Mouse (Mus musculus): ENCODE data around the gene Tprn.

Gene Tprn

DNA sequence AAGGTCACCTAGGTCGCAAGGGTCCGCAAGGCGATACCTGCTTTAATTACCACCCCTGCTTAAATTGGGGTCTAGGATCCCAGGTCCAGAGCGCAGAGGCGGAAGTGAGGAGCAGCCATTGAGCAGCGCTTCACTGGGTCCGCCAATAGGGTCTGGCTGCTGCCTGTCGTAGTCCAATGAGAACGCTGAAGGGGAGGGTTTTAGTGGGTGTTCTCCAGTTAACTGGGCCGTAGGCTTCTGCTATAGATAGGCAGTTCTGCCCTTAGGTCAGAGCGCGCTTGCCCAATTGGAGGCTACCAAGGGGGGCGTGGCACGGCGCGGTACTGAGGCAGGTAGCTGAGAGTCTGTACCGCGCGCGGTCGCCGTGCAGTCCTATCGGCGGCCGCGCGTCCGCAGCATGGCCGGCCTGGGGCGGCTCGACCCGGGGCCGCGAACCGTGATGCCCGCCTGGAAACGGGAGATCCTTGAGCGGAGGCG lies at the start of gene Tprn:
TSS of gene Tprn (plus strand) at position 328 of the 477 bp plus-strand sequence.
- DNase-seq (ENCODE audit: low read depth) = peak; percentile 96

DNA sequence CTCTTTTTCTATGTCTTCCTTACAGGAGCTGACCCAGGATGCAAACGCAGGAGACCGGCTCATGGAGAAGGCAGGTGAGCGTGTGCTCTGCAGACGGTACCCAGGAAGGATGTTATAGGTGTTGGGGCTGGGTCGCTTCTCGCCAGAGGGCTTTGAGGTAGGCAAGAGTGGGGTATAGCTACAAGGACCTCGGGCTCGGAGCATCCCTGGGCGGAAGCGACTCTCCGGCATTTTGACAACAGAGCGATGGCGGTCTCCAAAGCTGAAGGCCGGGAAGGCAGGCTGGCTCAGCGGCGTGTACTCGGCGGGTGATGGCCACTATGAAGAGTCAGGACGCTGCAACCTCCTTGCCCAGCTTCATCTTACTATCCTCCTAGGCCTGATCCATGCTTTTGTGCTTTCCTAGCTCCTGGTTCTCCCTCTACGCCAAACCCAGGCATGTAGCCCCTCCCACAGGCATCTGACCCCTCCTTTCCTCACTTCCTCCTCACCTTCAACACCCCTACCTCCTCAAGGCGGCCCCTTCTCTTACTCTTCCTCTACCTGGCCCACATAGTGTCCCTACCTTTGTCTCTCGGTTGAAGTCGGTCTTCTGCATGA lies 49.1 kb upstream of the Tprn start:
- no peak for DNase-seq (ENCODE audit: low read depth)

GRCm38 (mm10) chr2:25214444-25214843 lies 48.0 kb upstream of the Tprn start, which contains the start of gene Stpg3:
Gene Stpg3, minus strand, starts transcription at chr2:25214637.
- DNase-seq (ENCODE audit: low read depth) = no peak

- no peak for DNase-seq (ENCODE audit: low read depth)
Observed at GRCm38 (mm10) chr2:25217666-25218065, 44.8 kb upstream of the Tprn start.

DNA sequence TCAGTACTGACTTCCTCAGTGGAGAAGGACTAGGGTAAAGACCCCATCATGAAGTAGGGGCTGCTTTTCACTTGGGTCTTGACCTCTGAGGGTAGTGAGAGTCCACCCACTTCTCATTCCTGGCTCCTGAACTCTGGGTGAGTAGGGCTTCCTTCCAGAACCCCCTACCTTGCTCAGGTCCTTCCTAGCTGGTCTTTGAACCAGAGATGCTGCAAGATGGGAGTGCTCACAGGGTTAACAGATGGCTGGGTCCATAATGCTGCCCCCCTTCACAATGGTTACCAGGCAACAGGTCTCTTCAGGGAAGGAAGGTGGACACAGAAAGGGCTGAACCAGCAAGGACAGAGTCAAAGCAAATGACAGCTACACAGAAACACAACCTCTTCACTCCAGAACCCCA lies 44.0 kb upstream of the Tprn start, which contains the start of gene Fam166a:
TSS of gene Fam166a (plus strand) at position 301 of the 400 bp plus-strand sequence.
- DNase-seq (ENCODE audit: low read depth) = no peak

GRCm38 (mm10) chr2:25221331-25221772 lies 41.1 kb upstream of the Tprn start:
- DNase-seq (ENCODE audit: low read depth) = no peak

GRCm38 (mm10) chr2:25223681-25224491 lies 38.5 kb upstream of the Tprn start:
- DNase-seq (ENCODE audit: low read depth) = no peak

- DNase-seq (ENCODE audit: low read depth) = no peak
Observed at GRCm38 (mm10) chr2:25224492-25224765, 38.0 kb upstream of the Tprn start, which contains the start of gene Tubb4b. Gene Tubb4b, minus strand, starts transcription at chr2:25224702.

DNA sequence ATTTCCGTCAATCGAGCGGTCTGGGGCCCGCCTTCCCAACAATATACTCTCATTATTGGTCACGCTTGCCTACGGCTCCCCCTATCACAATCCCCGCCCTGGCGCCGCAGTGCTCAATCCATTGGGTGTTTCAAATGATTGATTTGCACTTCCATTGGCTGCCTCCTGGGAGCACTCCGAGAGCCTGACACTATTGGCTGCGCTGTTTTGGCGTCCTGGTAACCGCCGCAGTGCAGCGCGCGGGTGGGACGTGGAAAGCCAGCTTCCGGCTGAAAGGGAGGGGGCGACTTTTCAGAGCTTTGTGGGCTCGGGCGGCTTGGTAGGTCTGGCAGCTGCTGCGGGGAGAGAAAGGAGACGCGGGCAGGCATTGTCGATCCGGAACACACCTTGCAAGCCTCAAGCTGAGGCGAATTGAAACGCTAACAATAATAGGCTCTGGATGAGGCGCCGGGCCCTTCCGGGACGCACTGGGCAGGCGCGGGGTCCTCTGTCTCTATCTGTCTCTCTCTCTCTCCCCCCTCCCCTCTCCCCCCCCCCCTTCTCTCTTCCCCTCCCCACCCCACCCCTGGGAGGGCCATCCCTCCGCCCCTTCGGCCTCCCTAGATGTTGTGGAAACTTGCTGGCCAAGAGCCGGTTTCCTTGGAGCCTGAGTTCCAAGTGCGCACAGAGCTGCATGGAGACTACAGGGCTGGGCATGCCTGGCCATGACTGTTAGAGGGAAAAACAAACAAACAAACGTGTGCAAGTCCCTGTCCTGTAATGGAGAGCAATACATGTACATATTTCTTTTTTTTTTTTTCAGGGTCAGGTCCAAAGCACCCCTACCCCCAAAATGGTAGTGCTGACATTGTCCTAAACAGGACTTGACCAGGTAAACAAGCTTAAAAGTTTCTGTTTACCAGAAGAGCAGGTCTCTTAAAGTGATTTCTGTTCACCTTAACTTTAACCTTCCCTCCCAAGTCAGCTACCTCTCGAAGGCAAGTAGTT lies 37.4 kb upstream of the Tprn start:
- peak; percentile 99 for DNase-seq (ENCODE audit: low read depth)

GRCm38 (mm10) chr2:25225811-25226379 lies 36.5 kb upstream of the Tprn start:
- DNase-seq (ENCODE audit: low read depth) = peak; percentile 23

DNA sequence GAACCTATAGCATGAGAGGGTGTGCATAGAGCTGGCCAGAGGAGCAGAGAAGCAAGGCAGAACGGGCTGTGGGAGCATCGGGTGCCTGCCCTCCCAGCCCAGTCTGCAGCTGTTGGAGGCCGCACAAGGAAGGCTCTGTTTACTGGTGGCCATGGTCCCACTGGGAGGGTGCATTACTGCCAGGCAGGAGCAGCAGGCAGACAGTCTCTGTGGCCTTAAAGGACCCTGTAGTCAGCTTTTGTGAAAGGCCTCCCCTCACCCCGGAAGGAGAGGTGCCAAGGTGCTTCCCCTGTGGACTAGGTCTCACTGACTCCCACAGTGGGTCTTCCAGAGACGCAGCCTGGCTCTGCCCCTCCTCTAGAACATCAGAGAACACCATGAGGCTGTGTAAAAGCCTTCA lies 35.6 kb upstream of the Tprn start:
- no peak for DNase-seq (ENCODE audit: low read depth)

DNA sequence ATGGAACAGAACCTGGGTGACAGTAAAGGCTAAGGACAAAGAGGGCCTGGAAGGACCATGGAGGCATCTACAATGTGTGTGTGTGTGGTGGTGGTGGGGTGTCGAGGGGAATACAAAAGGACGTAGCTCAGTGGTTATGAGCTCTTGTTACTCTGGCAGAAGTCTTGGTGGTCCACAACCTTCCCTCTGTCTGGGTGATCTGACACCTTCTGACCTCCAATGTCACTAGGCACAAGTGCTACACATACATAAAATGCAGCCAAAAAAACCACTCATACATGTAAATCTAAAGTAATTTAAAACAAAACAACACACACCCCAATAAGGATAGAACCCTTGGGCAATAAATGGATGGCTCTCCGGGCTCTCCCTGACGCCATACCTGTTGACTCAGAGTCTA lies 35.0 kb upstream of the Tprn start:
- DNase-seq (ENCODE audit: low read depth) = no peak

DNA sequence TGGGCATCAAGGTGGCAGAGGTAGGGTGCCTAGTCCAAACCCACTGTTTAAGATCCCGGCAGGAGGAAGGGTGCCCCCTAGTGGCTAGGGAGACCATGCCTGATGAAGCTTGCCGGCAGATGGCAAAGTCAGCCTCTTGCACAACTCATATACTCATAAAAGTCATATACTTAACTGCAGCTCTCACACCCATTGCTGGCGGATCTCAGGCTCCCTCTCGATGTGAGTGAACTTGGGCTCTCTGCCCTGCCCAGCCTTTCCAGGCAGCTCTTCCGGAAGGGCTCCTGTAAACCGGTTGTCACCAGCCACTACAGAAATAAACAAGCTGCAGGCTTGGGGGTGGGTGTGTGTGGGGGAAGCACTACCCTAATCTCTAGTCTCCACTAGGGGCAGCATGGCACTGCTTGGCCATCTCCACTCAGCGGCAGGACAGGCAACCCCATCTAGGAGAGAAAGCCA lies 34.0 kb upstream of the Tprn start:
- DNase-seq (ENCODE audit: low read depth) = peak; percentile 95

DNA sequence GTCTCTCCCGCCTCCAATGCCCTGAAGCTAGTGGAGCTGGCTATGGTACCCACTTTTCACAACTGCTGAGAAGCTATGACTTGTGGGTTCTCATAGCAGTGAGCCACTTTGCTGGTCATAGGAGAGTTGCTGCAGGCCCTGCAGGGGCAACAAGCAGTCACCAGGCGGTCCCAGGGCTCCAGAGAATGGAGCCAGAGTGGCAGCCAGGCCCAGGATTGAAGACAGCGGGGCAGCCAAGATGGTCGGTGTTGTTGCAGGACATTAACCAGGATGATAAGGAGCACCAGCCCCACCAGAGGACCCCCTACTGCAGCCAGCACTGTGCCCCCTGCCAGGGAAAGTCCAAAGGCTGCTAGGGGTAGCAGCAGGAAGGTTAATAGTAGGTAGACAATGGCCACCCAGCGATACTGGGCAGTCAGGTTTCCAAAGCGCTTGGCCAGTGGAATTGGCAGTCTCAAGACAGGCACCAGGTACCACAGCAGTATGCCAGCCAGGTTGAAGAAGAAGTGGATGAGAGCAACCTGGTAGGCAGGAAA lies 33.4 kb upstream of the Tprn start:
- DNase-seq (ENCODE audit: low read depth) = no peak

DNA sequence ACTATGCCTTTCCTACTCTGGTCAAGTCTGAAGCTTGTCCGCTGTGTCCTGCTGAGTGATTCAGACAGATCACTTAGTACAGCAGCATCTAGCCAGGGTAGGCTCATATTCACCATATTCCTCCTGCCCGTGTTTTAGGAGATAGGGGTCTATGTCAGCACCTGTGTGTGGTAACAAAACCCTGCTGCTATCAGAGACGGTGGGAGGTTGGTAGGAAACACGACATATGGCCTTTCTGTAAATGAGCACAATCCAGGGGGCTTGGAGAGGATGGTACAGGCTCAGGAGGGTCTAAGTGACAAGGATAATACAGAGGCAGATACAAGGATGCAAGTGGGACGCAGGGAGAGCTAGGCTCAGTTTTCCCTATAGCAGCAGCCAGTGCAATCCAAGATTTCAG lies 32.8 kb upstream of the Tprn start:
- no peak for DNase-seq (ENCODE audit: low read depth)

DNA sequence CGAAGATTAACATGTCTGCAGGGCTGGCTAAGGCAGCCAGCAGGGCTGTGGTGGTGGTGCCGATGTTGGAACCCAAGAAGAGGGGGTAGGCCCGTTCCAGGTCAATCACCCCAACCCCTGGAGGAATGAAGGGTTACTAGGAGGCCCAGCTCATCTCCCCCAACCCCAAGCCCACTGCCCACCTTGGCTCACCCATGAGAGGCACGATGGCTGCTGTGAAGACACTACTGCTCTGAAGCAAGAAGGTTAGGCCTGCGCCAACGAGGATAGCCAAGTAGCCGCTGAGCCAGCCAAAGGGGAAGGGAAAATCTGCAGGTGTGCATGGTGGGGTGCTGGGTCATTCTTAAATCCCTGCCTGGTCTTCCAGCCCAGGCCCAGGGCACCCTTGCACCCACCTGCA lies 31.8 kb upstream of the Tprn start:
- no peak for DNase-seq (ENCODE audit: low read depth)

DNA sequence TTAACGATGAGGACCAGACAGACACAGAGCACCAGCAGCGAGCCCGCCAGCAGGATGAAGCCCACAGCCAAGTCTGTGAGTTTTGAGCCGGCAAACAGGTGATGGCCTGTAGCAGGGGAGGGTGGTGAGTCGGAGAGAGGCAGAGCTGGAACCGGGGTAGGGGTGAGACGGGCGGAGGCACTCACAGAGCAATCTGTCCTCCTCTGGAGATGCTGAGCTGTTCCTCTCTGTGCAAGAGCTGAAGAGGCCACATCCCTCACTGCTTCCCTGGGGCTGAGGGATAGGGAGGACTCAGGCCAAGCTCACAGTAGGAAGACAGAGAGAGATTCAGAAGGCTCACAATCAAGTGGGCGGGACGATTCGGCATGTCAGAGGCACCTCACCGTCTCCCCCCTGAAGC lies 31.4 kb upstream of the Tprn start:
- no peak for DNase-seq (ENCODE audit: low read depth)

DNA sequence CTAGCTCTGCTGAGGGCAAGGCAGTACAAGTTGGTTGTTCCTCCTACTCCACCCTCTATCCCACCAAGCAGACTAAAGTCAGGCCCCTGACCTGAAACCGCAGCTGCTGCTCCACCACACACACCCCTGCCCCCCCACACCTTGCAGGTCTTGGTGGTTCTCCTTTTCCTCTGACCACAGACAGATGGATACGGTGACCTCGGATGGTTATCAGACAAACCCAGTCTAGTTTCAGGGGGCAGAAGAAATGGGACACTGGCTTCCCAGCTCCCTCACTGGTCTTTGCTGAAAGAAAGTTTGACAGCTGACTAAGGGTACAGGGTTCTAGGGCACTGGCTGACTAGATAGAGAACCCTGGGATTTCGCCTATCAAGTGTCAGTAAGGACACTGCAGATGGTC lies 29.0 kb upstream of the Tprn start:
- no peak for DNase-seq (ENCODE audit: low read depth)

DNA sequence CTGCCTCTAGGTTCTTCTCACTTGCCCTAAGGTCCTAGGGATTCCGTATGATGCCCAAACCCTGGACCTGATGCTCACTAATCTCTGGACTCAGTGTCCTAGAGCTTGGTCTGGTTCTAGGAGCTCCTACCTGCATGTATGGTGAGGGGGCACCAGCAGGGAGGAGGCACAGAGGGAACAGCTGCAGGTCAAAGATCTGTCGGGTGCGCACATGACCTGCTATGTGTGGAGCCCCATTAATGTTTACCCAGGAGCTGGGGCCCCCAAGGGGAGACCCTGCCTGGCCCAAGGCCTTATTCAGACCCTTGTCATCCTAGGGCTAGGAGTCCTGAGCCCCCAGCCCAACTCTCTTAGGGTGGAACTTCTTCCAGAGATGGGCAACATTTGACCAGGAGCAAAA lies 28.4 kb upstream of the Tprn start, which contains the start of gene Slc34a3:
TSS of gene Slc34a3 (minus strand) at position 315 of the 400 bp plus-strand sequence.
- DNase-seq (ENCODE audit: low read depth) = no peak

DNA sequence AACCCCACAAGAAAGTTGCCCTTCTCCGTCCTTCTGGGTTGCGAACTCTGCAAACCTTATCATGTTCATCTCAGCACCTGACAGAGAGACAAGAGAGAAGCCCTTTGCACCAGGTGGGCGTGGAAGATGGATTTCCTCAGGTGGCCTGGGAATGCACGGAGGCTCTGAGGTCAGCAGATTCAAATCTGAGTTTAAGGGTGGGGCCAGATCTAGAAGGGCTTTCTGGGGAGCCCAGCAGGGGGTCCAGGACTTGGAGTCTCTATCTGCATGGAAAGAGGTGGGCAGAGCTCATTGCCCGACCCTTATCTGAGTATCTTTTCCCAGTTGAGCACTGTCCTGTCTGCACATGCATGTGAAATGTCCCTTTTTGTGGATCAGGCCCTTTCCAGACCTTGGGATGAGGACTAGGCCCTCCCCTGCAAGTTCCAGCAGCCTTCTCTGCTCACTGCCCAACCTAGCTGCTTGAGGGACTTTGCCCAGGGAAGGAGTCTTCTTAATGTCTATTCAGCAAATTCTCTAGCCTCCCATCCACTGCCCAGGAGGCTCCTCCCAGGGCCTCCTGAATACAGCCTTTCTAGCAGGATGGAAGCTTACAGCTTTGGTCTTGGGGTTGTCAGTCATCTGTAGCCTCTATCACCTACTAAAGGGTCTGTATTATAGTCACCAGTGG lies 27.7 kb upstream of the Tprn start:
- no peak for DNase-seq (ENCODE audit: low read depth)

- DNase-seq (ENCODE audit: low read depth) = no peak
Observed at GRCm38 (mm10) chr2:25236614-25237013, 25.8 kb upstream of the Tprn start, which contains the start of gene Rnf224. Gene Rnf224, minus strand, starts transcription at chr2:25236787.
